Mouse (Mus musculus): ENCODE measurements at regions not wholly inside any gene's neighbourhood (a gene's known extent, or its start where the extent isn't known, plus 50 kb on each side); places are given as distances from the start of the nearest gene placed in this dataset.

DNA sequence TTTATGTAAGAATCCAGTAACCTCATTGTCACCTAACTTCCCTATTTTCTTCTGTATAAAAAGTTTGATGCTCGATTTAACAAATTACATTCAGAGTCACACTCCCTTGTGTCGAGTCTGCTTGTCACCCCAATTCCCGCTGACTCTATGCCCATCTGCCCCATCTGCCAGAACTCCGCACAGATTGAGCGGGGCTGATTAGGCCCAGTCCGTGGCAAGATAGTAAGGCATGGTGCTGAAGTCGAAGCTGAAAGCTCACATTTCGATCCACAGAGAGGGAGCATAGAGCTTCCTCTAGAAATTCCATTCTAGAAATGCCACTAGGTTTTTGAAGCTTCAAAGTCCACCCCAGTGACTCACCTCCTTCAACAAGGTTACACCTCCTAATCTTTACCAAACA is 210.7 kb upstream of the Akirin2 start:
- H3K4me1 ChIP-seq (ENCODE audit: control insufficient read depth, insufficient read depth, low read length), result no peaks in the 10 kb centered on the region
- H3K36me3 ChIP-seq (ENCODE audit: control insufficient read depth, insufficient read depth, low read length), result no peaks in the 10 kb centered on the region
- no peaks in the 10 kb centered on the region for H3K27me3 ChIP-seq (ENCODE audit: control insufficient read depth, insufficient read depth, low read length)
- no peak overlapping the region for H3K27ac ChIP-seq (ENCODE audit: control insufficient read depth, insufficient read depth, low read depth, low read length)
- no peak for TF ChIP-seq CTCF (IDR thresholded peaks at IDR 0.05; ENCODE audit: control insufficient read depth, insufficient read depth, insufficient replicate concordance, low read depth, low read length)
- TF ChIP-seq POLR2A (IDR thresholded peaks at IDR 0.05; ENCODE audit: control insufficient read depth, low read depth, low read length), result no peak
- H3K4me3 ChIP-seq (ENCODE audit: control insufficient read depth, low read depth, low read length), result no peak overlapping the region

GRCm38 (mm10) chr4:34371281-34372032 is 179.3 kb upstream of the Akirin2 start:
- no peak for TF ChIP-seq CTCF (IDR thresholded peaks at IDR 0.05; ENCODE audit: control insufficient read depth, insufficient read depth, insufficient replicate concordance, low read depth, low read length)
- no peak for TF ChIP-seq POLR2A (IDR thresholded peaks at IDR 0.05; ENCODE audit: control insufficient read depth, low read depth, low read length)
- Histone ChIP-seq H3K27ac (ENCODE audit: control insufficient read depth, insufficient read depth, low read depth, low read length) (no peak overlapping the region), H3K27me3 (ENCODE audit: control insufficient read depth, insufficient read depth, low read length) (no peaks in the 10 kb centered on the region), H3K4me3 (ENCODE audit: control insufficient read depth, low read depth, low read length) (no peak overlapping the region), H3K4me1 (ENCODE audit: control insufficient read depth, insufficient read depth, low read length) (no peaks in the 10 kb centered on the region), H3K36me3 (ENCODE audit: control insufficient read depth, insufficient read depth, low read length) (no peaks in the 10 kb centered on the region)

DNA sequence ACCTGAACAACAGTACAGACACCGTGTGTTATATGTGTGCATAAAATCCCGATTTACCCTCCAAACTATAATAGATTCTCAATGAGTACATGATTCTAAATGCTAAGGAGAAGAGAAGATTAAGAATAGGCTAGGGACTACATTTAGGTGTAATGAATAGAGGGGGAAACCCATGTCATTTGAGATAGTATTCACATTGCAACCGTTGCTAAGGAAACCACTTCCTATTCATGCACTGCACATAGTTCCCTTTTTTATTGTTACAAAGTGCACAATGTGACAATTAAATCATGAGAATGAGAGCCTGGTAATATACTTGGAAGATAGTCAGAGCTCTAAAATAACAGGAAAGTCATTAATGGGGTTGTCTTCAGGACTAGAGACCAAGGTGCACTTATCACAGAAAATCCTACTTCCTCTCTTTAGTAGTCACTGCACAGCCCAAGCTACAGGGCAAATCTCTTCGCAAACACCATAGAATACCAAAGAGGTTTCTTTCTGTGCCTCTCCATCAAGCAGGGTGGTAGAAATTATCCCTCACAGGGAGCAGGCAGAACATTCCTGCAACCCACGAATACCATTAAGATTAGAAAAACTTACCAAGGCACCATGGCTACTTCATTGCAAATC is 164.3 kb upstream of the Akirin2 start:
- Histone ChIP-seq H3K27me3 (ENCODE audit: control insufficient read depth, insufficient read depth, low read length) (no peaks in the 10 kb centered on the region), H3K36me3 (ENCODE audit: control insufficient read depth, insufficient read depth, low read length) (no peaks in the 10 kb centered on the region), H3K27ac (ENCODE audit: control insufficient read depth, insufficient read depth, low read depth, low read length) (no peak overlapping the region), H3K4me3 (ENCODE audit: control insufficient read depth, low read depth, low read length) (no peak overlapping the region), H3K4me1 (ENCODE audit: control insufficient read depth, insufficient read depth, low read length) (no peaks in the 10 kb centered on the region)
- TF ChIP-seq POLR2A (IDR thresholded peaks at IDR 0.05; ENCODE audit: control insufficient read depth, low read depth, low read length) (no peak), CTCF (IDR thresholded peaks at IDR 0.05; ENCODE audit: control insufficient read depth, insufficient read depth, insufficient replicate concordance, low read depth, low read length) (no peak)

DNA sequence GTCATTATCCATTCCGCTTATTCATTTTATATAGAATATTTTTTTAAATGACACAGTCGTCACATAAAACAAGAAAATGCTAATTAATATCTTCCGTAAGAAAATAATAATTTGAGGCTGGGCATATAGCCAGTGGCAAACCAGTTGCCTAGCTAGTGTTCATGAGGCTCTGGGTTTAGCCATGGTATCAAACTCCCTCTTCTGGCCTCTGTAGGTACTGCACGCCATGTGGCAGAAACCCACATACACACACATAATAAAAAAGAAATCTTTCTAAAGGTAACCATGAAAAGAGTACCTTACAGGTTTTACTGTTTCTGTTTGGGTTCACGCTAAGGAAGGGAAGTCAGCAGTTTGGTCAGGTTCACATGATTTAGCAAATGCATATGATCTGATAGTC is 159.2 kb upstream of the Akirin2 start:
- no peaks in the 10 kb centered on the region for H3K36me3 ChIP-seq (ENCODE audit: control insufficient read depth, insufficient read depth, low read length)
- H3K4me3 ChIP-seq (ENCODE audit: control insufficient read depth, low read depth, low read length), result no peak overlapping the region
- no peaks in the 10 kb centered on the region for H3K27me3 ChIP-seq (ENCODE audit: control insufficient read depth, insufficient read depth, low read length)
- no peaks in the 10 kb centered on the region for H3K4me1 ChIP-seq (ENCODE audit: control insufficient read depth, insufficient read depth, low read length)
- no peak for TF ChIP-seq POLR2A (IDR thresholded peaks at IDR 0.05; ENCODE audit: control insufficient read depth, low read depth, low read length)
- no peak for TF ChIP-seq CTCF (IDR thresholded peaks at IDR 0.05; ENCODE audit: control insufficient read depth, insufficient read depth, insufficient replicate concordance, low read depth, low read length)
- H3K27ac ChIP-seq (ENCODE audit: control insufficient read depth, insufficient read depth, low read depth, low read length), result no peak overlapping the region

- no peak for TF ChIP-seq POLR2A (IDR thresholded peaks at IDR 0.05; ENCODE audit: control insufficient read depth, low read depth, low read length)
- TF ChIP-seq CTCF (IDR thresholded peaks at IDR 0.05; ENCODE audit: control insufficient read depth, insufficient read depth, insufficient replicate concordance, low read depth, low read length), result no peak
- Histone ChIP-seq H3K4me3 (ENCODE audit: control insufficient read depth, low read depth, low read length) (no peak overlapping the region), H3K4me1 (ENCODE audit: control insufficient read depth, insufficient read depth, low read length) (no peaks in the 10 kb centered on the region), H3K27ac (ENCODE audit: control insufficient read depth, insufficient read depth, low read depth, low read length) (no peak overlapping the region), H3K27me3 (ENCODE audit: control insufficient read depth, insufficient read depth, low read length) (no peaks in the 10 kb centered on the region), H3K36me3 (ENCODE audit: control insufficient read depth, insufficient read depth, low read length) (no peaks in the 10 kb centered on the region)
Observed at GRCm38 (mm10) chr4:34403061-34403460, 147.7 kb upstream of the Akirin2 start.

GRCm38 (mm10) chr4:34407181-34407580 is 143.6 kb upstream of the Akirin2 start:
- TF ChIP-seq POLR2A (IDR thresholded peaks at IDR 0.05; ENCODE audit: control insufficient read depth, low read depth, low read length) (no peak), CTCF (IDR thresholded peaks at IDR 0.05; ENCODE audit: control insufficient read depth, insufficient read depth, insufficient replicate concordance, low read depth, low read length) (no peak)
- H3K4me3 ChIP-seq (ENCODE audit: control insufficient read depth, low read depth, low read length), result no peak overlapping the region
- no peak overlapping the region for H3K27ac ChIP-seq (ENCODE audit: control insufficient read depth, insufficient read depth, low read depth, low read length)
- no peaks in the 10 kb centered on the region for H3K4me1 ChIP-seq (ENCODE audit: control insufficient read depth, insufficient read depth, low read length)
- no peaks in the 10 kb centered on the region for H3K36me3 ChIP-seq (ENCODE audit: control insufficient read depth, insufficient read depth, low read length)
- no peaks in the 10 kb centered on the region for H3K27me3 ChIP-seq (ENCODE audit: control insufficient read depth, insufficient read depth, low read length)

- TF ChIP-seq POLR2A (IDR thresholded peaks at IDR 0.05; ENCODE audit: control insufficient read depth, low read depth, low read length) (no peak), CTCF (IDR thresholded peaks at IDR 0.05; ENCODE audit: control insufficient read depth, insufficient read depth, insufficient replicate concordance, low read depth, low read length) (no peak)
- Histone ChIP-seq H3K4me3 (ENCODE audit: control insufficient read depth, low read depth, low read length) (no peak overlapping the region), H3K4me1 (ENCODE audit: control insufficient read depth, insufficient read depth, low read length) (no peaks in the 10 kb centered on the region), H3K27ac (ENCODE audit: control insufficient read depth, insufficient read depth, low read depth, low read length) (no peak overlapping the region), H3K27me3 (ENCODE audit: control insufficient read depth, insufficient read depth, low read length) (no peaks in the 10 kb centered on the region), H3K36me3 (ENCODE audit: control insufficient read depth, insufficient read depth, low read length) (no peaks in the 10 kb centered on the region)
Observed at GRCm38 (mm10) chr4:34420970-34421369, 129.8 kb upstream of the Akirin2 start.

Measured in testis, adult 2 months (tissue).